Mouse (Mus musculus): ENCODE data around the gene Pttg1.

GRCm38 (mm10) chr11:43396246-43396645 is 29.8 kb downstream of the Pttg1 start:
- TF ChIP-seq CTCF (IDR thresholded peaks at IDR 0.05; ENCODE audit: borderline replicate concordance, extremely low read depth, insufficient read depth, insufficient read length) (no peak), POLR2A (IDR thresholded peaks at IDR 0.05; ENCODE audit: borderline replicate concordance, extremely low read depth, insufficient read depth, insufficient read length, poor library complexity, severe bottlenecking) (no peak)
